Mouse (Mus musculus) CH12.LX (cell line): ENCODE measurements around the gene AC134908.4. TPM values are rescaled to one million over a fixed set of nuclear protein-coding genes. Genes with fewer than 3 reads are reported as not detected.

Source experiments
- DNase-seq: peaks from one replicate; pipeline ENCODE4 v3.0.0-alpha.2; 2013; ENCODE audit errors: extremely low read depth
- H3K27ac ChIP-seq: 2 replicates; pipeline ENCODE4 v1.5.1; 2012; ENCODE audit warnings: low read depth, mild to moderate bottlenecking, control low read depth, moderate library complexity; ENCODE audit not compliant: insufficient read depth
- H3K27me3 ChIP-seq: replicated peaks from 2 replicates; pipeline ENCODE3; 2012; ENCODE audit warnings: inconsistent platforms
- H3K36me3 ChIP-seq, 2 experiments: replicated peaks in 1 of 2; 2 replicates each; pipeline versions ENCODE3 to v1.6.1; 2012; ENCODE audit warnings: inconsistent platforms in 1 of 2, low read length in 1 of 2, mild to moderate bottlenecking in 1 of 2, mixed read lengths in 1 of 2, moderate library complexity in 1 of 2; ENCODE audit not compliant: control insufficient read depth in 1 of 2, insufficient read depth in 1 of 2
- H3K4me1 ChIP-seq, 2 experiments: 2 replicates each; pipeline ENCODE4 v1.6.1; 2012; ENCODE audit warnings: inconsistent platforms in 1 of 2, moderate library complexity in 1 of 2; ENCODE audit not compliant: insufficient read depth in 2 of 2, control insufficient read depth in 1 of 2
- H3K4me2 ChIP-seq: 2 replicates; pipeline ENCODE4 v1.6.1; 2012; ENCODE audit warnings: low read depth, mild to moderate bottlenecking, control low read depth; ENCODE audit not compliant: poor library complexity, insufficient read depth, severe bottlenecking
- H3K4me3 ChIP-seq, 3 experiments: fragments of 150-350 bp in 1 of 3; sonication (generic) in 1 of 3; replicated peaks in 1 of 3; 2 replicates each; pipeline versions ENCODE3 to v1.5.1; 2011 to 2012; ENCODE audit warnings: low read depth in 2 of 3, low read length in 2 of 3, mild to moderate bottlenecking in 2 of 3, moderate library complexity in 2 of 3, control low read depth in 1 of 3, improper control_type of control experiment in 1 of 3, inconsistent platforms in 1 of 3, mixed read lengths in 1 of 3; ENCODE audit not compliant: poor library complexity in 1 of 3
- H3K79me2 ChIP-seq: replicated peaks from 2 replicates; pipeline ENCODE4 v1.6.1; 2012; ENCODE audit warnings: mild to moderate bottlenecking, moderate library complexity; ENCODE audit not compliant: control insufficient read depth, poor library complexity, insufficient read depth, severe bottlenecking; ENCODE audit errors: extremely low read depth
- H3K9ac ChIP-seq: 2 replicates; pipeline ENCODE4 v1.6.1; 2012; ENCODE audit warnings: low read depth, mild to moderate bottlenecking, control low read depth, moderate library complexity; ENCODE audit not compliant: insufficient read depth
- H3K9me3 ChIP-seq: replicated peaks from 2 replicates; pipeline ENCODE3; 2012; ENCODE audit warnings: low read length, inconsistent platforms, mixed read lengths
- BHLHE40 ChIP-seq: IDR thresholded peaks from 2 replicates; pipeline ENCODE4 v1.6.1; 2011; ENCODE audit warnings: mild to moderate bottlenecking, low read depth, low read length, improper control_type of control experiment
- CHD1 ChIP-seq: IDR thresholded peaks from 2 replicates; pipeline ENCODE4 v1.6.1; 2012; ENCODE audit warnings: low read depth, low read length, improper control_type of control experiment, inconsistent platforms
- CHD2 ChIP-seq: IDR thresholded peaks from 2 replicates; pipeline ENCODE4 v1.6.1; 2011; ENCODE audit warnings: low read length, improper control_type of control experiment
- CTCF ChIP-seq, 2 experiments: IDR thresholded peaks in 1 of 2; conservative IDR thresholded peaks in 1 of 2; 2 replicates each; pipeline ENCODE4 v1.5.1; 2011 to 2012; ENCODE audit warnings: low read depth in 2 of 2, low read length in 2 of 2, improper control_type of control experiment in 1 of 2, inconsistent platforms in 1 of 2, mild to moderate bottlenecking in 1 of 2, moderate library complexity in 1 of 2
- E2F4 ChIP-seq: IDR thresholded peaks from 2 replicates; pipeline ENCODE4 v1.6.1; 2011; ENCODE audit warnings: low read depth, low read length, improper control_type of control experiment; ENCODE audit not compliant: insufficient replicate concordance
- ELF1 ChIP-seq: IDR thresholded peaks from 2 replicates; pipeline ENCODE4 v1.6.1; 2014; ENCODE audit warnings: low read depth, mild to moderate bottlenecking, inconsistent platforms, low read length, improper control_type of control experiment
- EP300 ChIP-seq: IDR thresholded peaks from 2 replicates; pipeline ENCODE4 v1.6.1; 2011; ENCODE audit warnings: low read length, improper control_type of control experiment
- ETS1 ChIP-seq: conservative IDR thresholded peaks from 2 replicates; pipeline ENCODE4 v1.6.1; 2012; ENCODE audit warnings: low read depth, mild to moderate bottlenecking, inconsistent platforms, low read length, improper control_type of control experiment, moderate library complexity
- GABPA ChIP-seq: IDR thresholded peaks from 2 replicates; pipeline ENCODE4 v1.6.1; 2012; ENCODE audit warnings: low read depth, low read length, improper control_type of control experiment, inconsistent platforms; ENCODE audit not compliant: insufficient replicate concordance
- HCFC1 ChIP-seq: IDR thresholded peaks from 2 replicates; pipeline ENCODE4 v1.6.1; 2012; ENCODE audit warnings: low read depth, mild to moderate bottlenecking, inconsistent platforms, low read length, improper control_type of control experiment
- IRF4 ChIP-seq: IDR thresholded peaks from 2 replicates; pipeline ENCODE4 v1.6.1; 2014; ENCODE audit warnings: low read depth, mild to moderate bottlenecking, inconsistent platforms, low read length, improper control_type of control experiment
- JUN ChIP-seq: IDR thresholded peaks from 2 replicates; pipeline ENCODE4 v1.6.1; 2011; ENCODE audit warnings: low read depth, mild to moderate bottlenecking, low read length, improper control_type of control experiment, moderate library complexity; ENCODE audit not compliant: insufficient read depth
- JUND ChIP-seq: conservative IDR thresholded peaks from 2 replicates; pipeline ENCODE4 v1.6.1; 2011; ENCODE audit warnings: low read depth, low read length, improper control_type of control experiment
- KAT2A ChIP-seq: IDR thresholded peaks from 2 replicates; pipeline ENCODE4 v1.6.1; 2012; ENCODE audit warnings: low read length, improper control_type of control experiment, inconsistent platforms; ENCODE audit not compliant: insufficient replicate concordance
- MAFK ChIP-seq: IDR thresholded peaks from 2 replicates; pipeline ENCODE4 v1.6.1; 2011; ENCODE audit warnings: low read length, improper control_type of control experiment; ENCODE audit not compliant: insufficient replicate concordance
- MAX ChIP-seq: IDR thresholded peaks from 2 replicates; pipeline ENCODE4 v1.6.1; 2011; ENCODE audit warnings: low read length, improper control_type of control experiment
- MAZ ChIP-seq: IDR thresholded peaks from 2 replicates; pipeline ENCODE4 v1.6.1; 2012; ENCODE audit warnings: low read depth, mild to moderate bottlenecking, inconsistent platforms, low read length, improper control_type of control experiment, moderate library complexity
- MEF2A ChIP-seq: IDR thresholded peaks from 2 replicates; pipeline ENCODE4 v1.6.1; 2014; ENCODE audit warnings: low read depth, mild to moderate bottlenecking, inconsistent platforms, low read length, improper control_type of control experiment, borderline replicate concordance
- MXI1 ChIP-seq: IDR thresholded peaks from 2 replicates; pipeline ENCODE4 v1.6.1; 2011; ENCODE audit warnings: mild to moderate bottlenecking, low read depth, low read length, improper control_type of control experiment
- MYC ChIP-seq: IDR thresholded peaks from 2 replicates; pipeline ENCODE4 v1.6.1; 2011; ENCODE audit warnings: low read depth, mild to moderate bottlenecking, improper control_type of control experiment, low read length
- NELFE ChIP-seq: IDR thresholded peaks from 2 replicates; pipeline ENCODE4 v1.6.1; 2011; ENCODE audit warnings: low read depth, low read length, improper control_type of control experiment
- NRF1 ChIP-seq: IDR thresholded peaks from 2 replicates; pipeline ENCODE4 v1.6.1; 2014; ENCODE audit warnings: low read depth, mild to moderate bottlenecking, inconsistent platforms, low read length, improper control_type of control experiment, moderate library complexity
- PAX5 ChIP-seq: IDR thresholded peaks from 2 replicates; pipeline ENCODE4 v1.6.1; 2012; ENCODE audit warnings: low read length, inconsistent platforms, mixed read lengths
- POLR2A ChIP-seq: IDR thresholded peaks from 2 replicates; pipeline ENCODE4 v1.6.1; 2011; ENCODE audit warnings: low read depth, mild to moderate bottlenecking, improper control_type of control experiment, low read length
- POLR2AphosphoS2 ChIP-seq: IDR thresholded peaks from 2 replicates; pipeline ENCODE4 v1.6.1; 2011; ENCODE audit warnings: low read depth, low read length, improper control_type of control experiment
- RAD21 ChIP-seq: IDR thresholded peaks from 2 replicates; pipeline ENCODE4 v1.6.1; 2011; ENCODE audit warnings: low read depth, mild to moderate bottlenecking, low read length, improper control_type of control experiment, moderate library complexity
- RCOR1 ChIP-seq: conservative IDR thresholded peaks from 2 replicates; pipeline ENCODE4 v1.6.1; 2012; ENCODE audit warnings: low read depth, mild to moderate bottlenecking, inconsistent platforms, low read length, improper control_type of control experiment
- SIN3A ChIP-seq: IDR thresholded peaks from 2 replicates; pipeline ENCODE4 v1.6.1; 2012; ENCODE audit warnings: low read length, improper control_type of control experiment, inconsistent platforms
- SMC3 ChIP-seq: IDR thresholded peaks from 2 replicates; pipeline ENCODE4 v1.6.1; 2011; ENCODE audit warnings: low read depth, low read length, improper control_type of control experiment
- TBP ChIP-seq: conservative IDR thresholded peaks from 2 replicates; pipeline ENCODE4 v1.6.1; 2011; ENCODE audit warnings: low read depth, low read length, improper control_type of control experiment
- TCF12 ChIP-seq: IDR thresholded peaks from 2 replicates; pipeline ENCODE4 v1.6.1; 2014; ENCODE audit warnings: low read depth, mild to moderate bottlenecking, inconsistent platforms, low read length, improper control_type of control experiment
- UBTF ChIP-seq: IDR thresholded peaks from 2 replicates; pipeline ENCODE4 v1.6.1; 2012; ENCODE audit warnings: low read depth, mild to moderate bottlenecking, inconsistent platforms, low read length, improper control_type of control experiment, moderate library complexity
- USF1 ChIP-seq: IDR thresholded peaks from 2 replicates; pipeline ENCODE4 v1.6.1; 2014; ENCODE audit warnings: low read depth, mild to moderate bottlenecking, inconsistent platforms, low read length, improper control_type of control experiment
- USF2 ChIP-seq: conservative IDR thresholded peaks from 2 replicates; pipeline ENCODE4 v1.6.1; 2011; ENCODE audit warnings: low read depth, low read length, improper control_type of control experiment
- ZC3H11A ChIP-seq: IDR thresholded peaks from 2 replicates; pipeline ENCODE4 v1.6.1; 2012; ENCODE audit warnings: low read depth, mild to moderate bottlenecking, inconsistent platforms, low read length, improper control_type of control experiment
- ZKSCAN1 ChIP-seq: IDR thresholded peaks from 2 replicates; pipeline ENCODE4 v1.6.1; 2012; ENCODE audit warnings: low read depth, inconsistent platforms, low read length, improper control_type of control experiment, borderline replicate concordance
- ZMIZ1 ChIP-seq: IDR thresholded peaks from 2 replicates; pipeline ENCODE4 v1.6.1; 2012; ENCODE audit warnings: low read depth, mild to moderate bottlenecking, inconsistent platforms, low read length, improper control_type of control experiment
- ZNF384 ChIP-seq: IDR thresholded peaks from 2 replicates; pipeline ENCODE4 v1.6.1; 2012; ENCODE audit warnings: low read depth, low read length, improper control_type of control experiment, inconsistent platforms
- dilution Hi-C: fragments of 300-500 bp; cut with MboI; formaldehyde crosslinking; loops from 2 replicates; pipeline ENCODE4 v1.14.3; 2020; ENCODE audit warnings: low sequenced_read_pairs; ENCODE audit not compliant: extremely low pct_unique_long_range_greater_than_20kb, extremely low pct_ligation_motif_present
- in situ Hi-C: fragments of 300-500 bp; cut with MboI; formaldehyde crosslinking; loops from 3 replicates; pipeline ENCODE4 v1.14.3; 2019; ENCODE audit warnings: low sequenced_read_pairs, low pct_ligation_motif_present, low pct_unique_long_range_greater_than_20kb, mixed read lengths
- polyA plus RNA-seq: library from polyadenylated mRNA; unstranded; fragments of >175 nt; gene quantifications from 2 replicates; pipeline ENCODE4 v1.2.1, GENCODE M21; 2012; ENCODE audit warnings: low read depth; ENCODE audit not compliant: insufficient read length
- total RNA-seq, 2 experiments: library from RNA; depleted of rRNA; stranded (reverse); fragments of 300-350 nt in 1 of 2; fragments of >200 nt in 1 of 2; gene quantifications; 2 replicates each; pipeline ENCODE4 v1.2.3; 2012 to 2014

AC134908.4 gene
- total and polyA plus RNA-seq, 3 experiments, result not detected

DNA sequence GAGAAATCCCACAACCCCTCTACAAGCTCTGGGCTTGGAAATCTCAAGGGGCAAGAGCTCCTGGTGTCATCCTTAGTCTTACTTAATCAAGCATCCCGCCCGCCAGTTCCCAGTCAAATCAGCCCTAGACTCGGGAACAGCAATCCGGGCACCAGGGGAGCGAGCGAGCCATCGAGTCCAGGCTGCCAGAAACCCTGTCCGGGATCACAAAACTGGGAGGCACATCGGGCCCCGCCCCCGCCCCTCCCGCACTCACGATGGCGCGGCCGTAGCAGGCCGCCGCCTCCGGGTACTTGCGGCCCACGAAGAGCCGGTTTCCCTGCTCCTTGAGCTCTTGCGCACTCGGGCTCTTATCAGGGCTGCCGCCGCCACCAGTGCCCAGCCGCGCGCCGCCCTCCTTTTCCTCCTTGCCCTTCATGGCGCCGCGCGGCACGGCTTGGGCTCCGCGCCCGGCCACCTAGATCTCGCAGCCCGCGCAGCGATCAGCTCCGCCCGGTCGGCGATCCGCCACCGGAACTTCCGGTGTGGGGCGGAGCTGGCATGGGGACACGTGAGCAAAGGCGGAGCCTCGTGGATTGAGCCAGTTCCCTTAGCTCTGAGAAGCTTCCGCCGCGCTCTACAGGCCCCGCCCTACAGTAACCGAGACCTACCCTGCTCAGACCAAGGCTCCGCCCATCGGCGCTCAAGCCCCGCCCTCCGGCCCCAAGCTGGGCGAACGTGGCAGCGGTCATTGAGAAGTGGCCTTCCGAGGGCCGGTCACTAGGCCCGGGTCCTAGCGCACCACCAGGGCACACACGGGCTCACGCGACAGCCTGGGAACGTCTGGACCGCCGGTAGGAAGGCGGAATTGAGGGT, 37.2 kb upstream of the AC134908.4 start:
- dilution Hi-C loops, result no loop called here
- peak overlapping the region; percentile 71 to 81 (median 81) for H3K4me3 ChIP-seq
- in situ Hi-C loops, result no loop called here
- DNase-seq, result peak; percentile 99
- H3K27me3 ChIP-seq, result no peaks in the 10 kb centered on the region
- H3K79me2 ChIP-seq, result peaks cover 14% of the 10 kb centered on the region
- TF ChIP-seq MYC (peak; percentile 65; the same call in 1 of the 2 replicates), CHD2 (no peak), ZMIZ1 (peak; percentile 90), POLR2AphosphoS2 (peak; percentile 92; the same call in 1 of the 2 replicates), NRF1 (peak; percentile 41; the same call in 1 of the 2 replicates), MAZ (no peak; the same call in 1 of the 2 replicates), MEF2A (peak; percentile 41; the same call in 1 of the 2 replicates), TBP (no peak; the same call in 1 of the 2 replicates), POLR2A (peak; percentile 90), CTCF (conservative IDR thresholded peaks at IDR 0.05 in 1 of 2, IDR thresholded peaks at IDR 0.05 in 1 of 2; ENCODE audit: low read depth in 2 of 2, low read length in 2 of 2) (no peak), SMC3 (no peak), CHD1 (no peak), EP300 (no peak), ZKSCAN1 (no peak), ZC3H11A (no peak), JUND (no peak), MAX (peak; percentile 86), SIN3A (peak; percentile 88), E2F4 (no peak), NELFE (peak; percentile 82), USF2 (peak; percentile 87), JUN (no peak), ZNF384 (no peak), USF1 (peak; percentile 92), MAFK (no peak), GABPA (no peak), RAD21 (no peak), ETS1 (no peak), TCF12 (peak; percentile 59), IRF4 (peak; percentile 17; the same call in 1 of the 2 replicates), UBTF (peak; percentile 76; the same call in 1 of the 2 replicates), HCFC1 (peak; percentile 80), BHLHE40 (peak; percentile 94), MXI1 (peak; percentile 91), RCOR1 (no peak), PAX5 (no peak), ELF1 (peak; percentile 89), KAT2A (0 out of 2 replicates have a peak, but pooled peaks have one; percentile 69)
- H3K4me1 ChIP-seq, result peaks cover 21 to 45% of the 10 kb centered on the region in 2 experiments
- H3K9ac ChIP-seq, result peak overlapping the region; percentile 90
- H3K4me2 ChIP-seq, result peak overlapping the region; percentile 85
- no peaks in the 10 kb centered on the region for H3K9me3 ChIP-seq
- peak overlapping the region; percentile 47 for H3K27ac ChIP-seq
- H3K36me3 ChIP-seq, result peaks cover 53 to 77% of the 10 kb centered on the region in 2 experiments
